Mouse (Mus musculus): Measurements from ENCODE around the gene Zdhhc8. TPM values are rescaled to one million over a fixed set of nuclear protein-coding genes. Genes with fewer than 3 reads are reported as not detected.

The Zdhhc8 gene
- polyA plus RNA-seq (2015; fragmentation: Nextera tagmentation; extraction: Ambion mirVana) = 16.9 and 19.2 TPM in 2 replicates

DNA sequence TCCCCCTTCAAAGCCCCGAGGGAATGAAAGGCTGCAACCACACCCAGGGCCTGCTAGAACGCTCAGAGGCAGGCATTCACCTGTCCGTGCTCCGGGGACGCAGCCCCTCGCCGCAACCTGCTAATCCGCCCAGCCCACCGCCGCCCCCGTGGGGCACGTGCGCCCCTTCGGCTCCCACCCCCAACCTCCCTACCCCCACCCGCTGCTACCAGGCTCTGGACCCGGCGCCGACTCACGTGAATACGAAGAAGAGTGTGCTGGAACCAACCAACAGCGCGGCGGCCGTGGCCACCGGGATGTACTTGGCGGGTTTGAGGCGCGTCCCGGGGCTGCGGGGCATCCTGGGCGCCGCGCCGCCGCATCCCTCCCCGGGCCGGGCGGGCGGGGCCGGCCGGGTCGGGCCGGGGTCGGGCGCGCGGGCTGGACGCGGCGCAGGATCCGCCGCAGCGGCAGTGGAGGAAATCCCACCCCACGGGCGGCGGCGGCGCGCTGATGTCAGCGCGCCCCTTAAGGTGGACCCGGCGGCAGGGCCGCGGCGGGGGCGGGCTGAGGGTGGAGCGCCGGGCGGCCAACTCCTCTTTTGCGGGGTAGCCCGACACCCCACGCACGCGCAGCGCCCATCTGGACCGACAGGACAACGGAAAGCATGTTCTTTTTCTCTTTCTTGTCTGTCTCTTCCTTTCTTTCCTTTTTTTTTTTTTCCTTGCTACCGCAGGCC lies at the start of gene Zdhhc8:
Zdhhc8 (minus strand) TSS at position 466 of the 718 bp plus-strand sequence.
- no peaks in the 10 kb centered on the region for H3K9me3 ChIP-seq (replicated peaks)
- peak within 1 kb of the TSS; percentile 94 for H3K27ac ChIP-seq (replicated peaks)
- peak; percentile 88 for ATAC-seq (ENCODE audit: low FRiP score)
- under 1% methylated on average over 74 of the region's 79 CpGs for WGBS
- H3K4me3 ChIP-seq (replicated peaks) = peak within 1 kb of the TSS; percentile 86
- H3K4me2 ChIP-seq = peak within 1 kb of the TSS; percentile 91
- peak within 1 kb of the TSS; percentile 94 for H3K9ac ChIP-seq (replicated peaks)
- H3K36me3 ChIP-seq = peaks cover 22% of the 10 kb centered on the region
- peaks cover 53% of the 10 kb centered on the region for H3K4me1 ChIP-seq
- H3K27me3 ChIP-seq (replicated peaks) = no peaks in the 10 kb centered on the region

DNA sequence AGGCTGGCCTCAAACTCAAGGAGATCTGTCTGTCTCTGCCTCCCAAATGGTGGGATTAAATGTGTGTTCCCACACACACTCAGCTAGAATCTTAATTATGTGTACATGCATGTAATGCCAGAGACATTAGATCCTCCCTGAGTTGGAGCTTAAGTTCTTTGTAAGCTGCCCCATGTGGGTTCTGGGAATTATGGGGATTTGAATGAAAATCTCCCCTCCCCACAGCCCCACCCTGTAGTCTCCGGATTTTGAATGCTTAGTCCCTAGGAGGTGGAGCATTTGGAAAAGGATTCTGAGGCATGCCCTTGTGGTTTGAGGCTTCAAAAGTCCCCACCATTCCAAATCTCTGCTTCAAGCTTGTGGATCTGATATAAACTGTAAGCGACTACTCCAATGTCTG lies 40.2 kb upstream of the Zdhhc8 start:
- Histone ChIP-seq H3K9ac (replicated peaks) (no peak overlapping the region), H3K4me2 (no peak overlapping the region), H3K4me3 (replicated peaks) (no peak overlapping the region), H3K27ac (replicated peaks) (no peak overlapping the region), H3K4me1 (no peaks in the 10 kb centered on the region), H3K27me3 (replicated peaks) (no peaks in the 10 kb centered on the region), H3K9me3 (replicated peaks) (no peaks in the 10 kb centered on the region), H3K36me3 (peaks cover 87% of the 10 kb centered on the region)
- WGBS = 83% methylated on average over 2 of the region's 2 CpGs
- ATAC-seq (ENCODE audit: low FRiP score) = no peak

DNA sequence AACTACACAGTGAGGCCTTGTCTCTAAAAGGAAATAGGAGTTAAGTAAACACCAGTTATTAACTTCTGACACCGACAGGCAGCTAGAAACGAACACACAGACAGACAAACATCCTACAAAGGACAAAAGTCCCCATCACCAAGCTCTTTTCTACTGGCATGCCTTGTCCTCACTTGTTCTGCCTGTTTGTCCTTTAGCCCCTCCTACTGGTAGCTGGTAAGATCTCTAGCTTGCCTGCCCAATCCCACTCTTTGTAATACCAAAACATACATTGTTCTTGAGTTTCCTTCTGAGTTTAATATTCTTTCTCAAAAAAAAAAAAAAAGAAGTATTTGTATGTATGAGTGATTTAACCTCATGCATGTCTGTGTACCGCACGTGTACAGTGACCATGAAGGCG lies 33.2 kb upstream of the Zdhhc8 start:
- no peaks in the 10 kb centered on the region for H3K9me3 ChIP-seq (replicated peaks)
- no peak for ATAC-seq (ENCODE audit: low FRiP score)
- no peak overlapping the region for H3K9ac ChIP-seq (replicated peaks)
- no peak overlapping the region for H3K4me2 ChIP-seq
- no peaks in the 10 kb centered on the region for H3K4me1 ChIP-seq
- WGBS = 92% methylated on average over 5 of the region's 5 CpGs
- H3K27me3 ChIP-seq (replicated peaks) = no peaks in the 10 kb centered on the region
- no peak overlapping the region for H3K27ac ChIP-seq (replicated peaks)
- H3K36me3 ChIP-seq = peaks cover 75% of the 10 kb centered on the region
- H3K4me3 ChIP-seq (replicated peaks) = no peak overlapping the region

DNA sequence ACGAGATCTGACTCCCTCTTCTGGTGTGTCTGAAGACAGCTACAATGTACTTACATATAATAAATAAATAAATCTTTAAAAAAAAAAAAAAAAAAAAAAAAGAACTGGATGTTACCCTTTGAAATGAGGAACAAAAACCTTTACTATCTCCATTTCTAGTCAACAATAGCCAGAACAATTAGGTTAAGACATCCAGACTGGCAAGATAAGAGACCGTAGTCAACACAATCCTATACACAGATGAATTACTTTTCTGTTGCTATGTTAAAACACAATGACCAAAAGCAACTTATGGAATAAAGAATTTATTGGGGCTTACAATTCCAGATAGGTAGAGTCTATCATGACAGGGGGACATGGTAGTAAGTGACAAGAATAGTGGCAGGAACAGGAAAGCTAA lies 30.1 kb upstream of the Zdhhc8 start:
- Histone ChIP-seq H3K27ac (replicated peaks) (no peak overlapping the region), H3K4me3 (replicated peaks) (no peak overlapping the region), H3K4me2 (no peak overlapping the region), H3K36me3 (peaks cover 70% of the 10 kb centered on the region), H3K9me3 (replicated peaks) (no peaks in the 10 kb centered on the region), H3K9ac (replicated peaks) (no peak overlapping the region), H3K27me3 (replicated peaks) (no peaks in the 10 kb centered on the region), H3K4me1 (no peaks in the 10 kb centered on the region)
- no peak for ATAC-seq (ENCODE audit: low FRiP score)
- 91% methylated on average over 2 of the region's 2 CpGs for WGBS

DNA sequence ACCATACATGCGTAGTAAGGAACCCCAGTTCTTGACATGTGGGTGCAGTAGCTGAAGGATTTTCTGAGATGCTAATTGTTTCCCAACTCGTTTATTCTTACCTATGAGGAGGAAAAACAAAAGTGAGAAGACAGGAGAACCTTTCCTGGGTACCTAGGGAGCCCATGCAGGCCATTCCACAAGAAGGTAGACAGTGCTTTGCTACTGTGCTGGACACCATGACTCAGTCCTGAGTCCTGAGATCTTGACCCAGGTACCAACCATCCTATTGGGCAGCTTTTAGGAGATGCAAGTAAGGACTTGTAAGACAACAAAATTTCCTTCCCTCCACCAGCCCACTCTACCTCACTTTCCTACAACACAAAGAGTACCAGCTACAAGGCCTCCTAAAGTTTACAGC lies 23.3 kb upstream of the Zdhhc8 start, which contains the start of gene Gm49776:
Gm49776 (minus strand) TSS at position 101 of the 400 bp plus-strand sequence.
- no peak within 1 kb of the TSS for H3K4me2 ChIP-seq
- 96% methylated on average over 2 of the region's 2 CpGs for WGBS
- H3K27me3 ChIP-seq (replicated peaks) = no peaks in the 10 kb centered on the region
- no peak within 1 kb of the TSS for H3K27ac ChIP-seq (replicated peaks)
- H3K36me3 ChIP-seq = peaks cover 86% of the 10 kb centered on the region
- no peak within 1 kb of the TSS for H3K4me3 ChIP-seq (replicated peaks)
- no peak within 1 kb of the TSS for H3K9ac ChIP-seq (replicated peaks)
- H3K4me1 ChIP-seq = no peaks in the 10 kb centered on the region
- no peaks in the 10 kb centered on the region for H3K9me3 ChIP-seq (replicated peaks)
- no peak for ATAC-seq (ENCODE audit: low FRiP score)

DNA sequence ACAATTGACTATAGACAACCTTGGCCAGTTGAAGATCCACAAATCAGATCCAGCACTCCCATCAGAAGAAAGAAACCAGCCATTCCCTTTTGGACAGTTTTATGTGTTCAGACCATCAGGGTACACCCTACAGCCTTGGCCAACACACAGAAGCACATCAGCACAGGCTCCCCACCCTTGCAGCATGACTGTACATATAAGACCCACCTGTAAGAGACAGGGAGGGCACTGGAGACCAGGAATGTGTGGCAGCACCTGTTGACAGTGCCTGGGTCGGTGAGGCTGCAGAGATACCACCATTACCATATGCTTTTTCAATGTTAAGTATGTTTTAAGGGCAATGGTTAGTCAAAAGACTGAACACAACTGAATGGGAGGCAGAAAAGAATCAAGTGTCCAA lies 18.9 kb upstream of the Zdhhc8 start:
- no peak overlapping the region for H3K4me3 ChIP-seq (replicated peaks)
- no peaks in the 10 kb centered on the region for H3K9me3 ChIP-seq (replicated peaks)
- peaks cover 29% of the 10 kb centered on the region for H3K4me1 ChIP-seq
- ATAC-seq (ENCODE audit: low FRiP score) = no peak
- no peak overlapping the region for H3K27ac ChIP-seq (replicated peaks)
- peaks cover 76% of the 10 kb centered on the region for H3K36me3 ChIP-seq
- H3K9ac ChIP-seq (replicated peaks) = no peak overlapping the region
- H3K4me2 ChIP-seq = no peak overlapping the region
- H3K27me3 ChIP-seq (replicated peaks) = no peaks in the 10 kb centered on the region
- 94% methylated on average over 1 of the region's 1 CpGs for WGBS

DNA sequence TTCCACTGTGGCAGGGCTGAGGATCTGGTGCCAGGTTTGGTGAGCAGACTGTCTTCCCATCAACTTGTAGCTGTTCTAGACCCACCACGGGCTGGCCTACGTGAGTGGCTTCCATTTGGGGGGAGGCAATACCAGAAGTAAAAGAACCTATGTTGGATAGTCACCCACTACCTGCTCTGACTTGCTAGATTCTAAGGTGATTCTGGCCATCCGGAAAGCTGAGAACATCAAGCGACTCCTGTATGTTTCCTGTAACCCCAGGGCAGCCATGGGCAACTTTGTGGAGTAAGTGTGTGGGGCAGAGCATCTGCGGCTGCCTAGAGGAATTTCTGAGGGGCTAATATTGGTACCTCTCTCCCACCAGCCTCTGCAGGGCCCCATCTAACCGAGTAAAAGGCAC lies 17.8 kb upstream of the Zdhhc8 start:
- ATAC-seq (ENCODE audit: low FRiP score) = no peak
- H3K4me2 ChIP-seq = no peak overlapping the region
- 87% methylated on average over 6 of the region's 6 CpGs for WGBS
- H3K9me3 ChIP-seq (replicated peaks) = no peaks in the 10 kb centered on the region
- H3K9ac ChIP-seq (replicated peaks) = no peak overlapping the region
- peaks cover 67% of the 10 kb centered on the region for H3K36me3 ChIP-seq
- peaks cover 31% of the 10 kb centered on the region for H3K4me1 ChIP-seq
- no peak overlapping the region for H3K4me3 ChIP-seq (replicated peaks)
- no peaks in the 10 kb centered on the region for H3K27me3 ChIP-seq (replicated peaks)
- no peak overlapping the region for H3K27ac ChIP-seq (replicated peaks)

DNA sequence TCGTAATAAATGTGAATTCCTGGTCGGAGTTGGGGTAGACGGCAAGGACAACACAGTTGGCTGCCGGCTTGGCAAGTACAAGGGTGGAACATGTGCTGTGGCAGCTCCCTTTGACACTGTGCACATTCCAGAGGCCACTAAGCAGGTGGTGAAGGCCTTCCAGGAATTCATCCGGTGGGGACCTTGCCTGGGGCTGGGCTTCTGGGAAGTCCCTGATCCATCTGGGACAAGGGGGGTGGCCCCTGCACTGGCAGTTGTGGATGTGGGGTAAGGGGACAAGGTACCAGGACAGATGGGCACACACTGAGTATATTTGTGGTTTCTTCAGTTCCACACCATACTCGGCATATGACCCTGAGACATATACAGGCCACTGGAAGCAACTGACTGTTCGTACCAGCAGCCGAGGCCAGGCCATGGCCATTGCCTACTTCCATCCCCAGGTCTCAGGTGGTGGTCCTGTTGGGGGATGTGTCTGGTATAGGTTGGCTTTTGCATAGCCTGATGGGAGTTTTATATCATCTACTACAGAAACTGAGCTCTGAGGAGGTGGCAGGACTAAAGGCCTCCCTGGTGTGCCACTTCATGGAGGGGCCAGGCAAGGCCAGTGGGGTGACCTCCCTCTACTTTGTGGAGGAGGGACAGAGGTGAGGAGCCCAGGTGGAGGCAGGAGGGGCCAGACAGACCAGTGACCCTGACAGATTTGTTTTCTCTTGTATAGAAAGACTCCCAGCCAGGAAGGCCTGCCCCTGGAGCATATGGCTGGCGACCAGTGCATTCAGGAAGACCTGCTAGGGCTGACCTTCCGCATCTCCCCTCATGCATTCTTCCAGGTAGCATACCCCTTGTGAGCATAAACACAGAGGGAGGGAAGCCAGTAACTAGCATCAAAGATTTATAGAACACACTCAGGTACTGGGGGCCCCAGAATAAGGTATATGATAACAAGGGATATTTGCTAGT lies 16.2 kb upstream of the Zdhhc8 start:
- no peaks in the 10 kb centered on the region for H3K9me3 ChIP-seq (replicated peaks)
- ATAC-seq (ENCODE audit: low FRiP score) = no peak
- 71% methylated on average over 10 of the region's 10 CpGs for WGBS
- peak overlapping the region; percentile 99; the same call in 1 of the 2 replicates for H3K4me3 ChIP-seq (replicated peaks)
- peaks cover 56% of the 10 kb centered on the region for H3K36me3 ChIP-seq
- H3K4me2 ChIP-seq = peak overlapping the region; percentile 94
- H3K27ac ChIP-seq (replicated peaks) = no peak overlapping the region
- peak overlapping the region; percentile 31 for H3K9ac ChIP-seq (replicated peaks)
- peaks cover 47% of the 10 kb centered on the region for H3K4me1 ChIP-seq
- no peaks in the 10 kb centered on the region for H3K27me3 ChIP-seq (replicated peaks)

DNA sequence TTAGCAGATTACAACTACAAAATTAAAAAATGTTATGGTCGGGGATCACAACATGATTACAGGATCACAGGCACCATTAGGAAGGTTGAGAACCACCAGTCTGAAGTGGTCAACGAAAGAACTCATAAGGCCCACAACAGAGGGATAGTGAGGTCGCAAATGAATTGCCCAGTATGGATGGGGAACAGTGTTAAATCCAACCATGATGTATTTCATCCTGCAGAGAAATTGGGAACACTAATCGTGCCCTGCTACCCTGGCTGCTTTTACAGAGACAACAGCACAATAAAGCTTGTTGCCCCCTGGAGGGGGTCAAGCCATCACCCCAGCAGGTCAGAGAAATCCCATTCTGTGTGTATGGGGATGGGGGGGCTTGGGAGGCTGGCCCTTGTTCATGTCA lies 15.3 kb upstream of the Zdhhc8 start:
- Histone ChIP-seq H3K4me2 (peak overlapping the region; percentile 94), H3K27ac (replicated peaks) (no peak overlapping the region), H3K9ac (replicated peaks) (peak overlapping the region; percentile 95; the same call in 1 of the 2 replicates), H3K36me3 (peaks cover 60% of the 10 kb centered on the region), H3K27me3 (replicated peaks) (no peaks in the 10 kb centered on the region), H3K4me1 (peaks cover 52% of the 10 kb centered on the region), H3K4me3 (replicated peaks) (peak overlapping the region; percentile 99), H3K9me3 (replicated peaks) (no peaks in the 10 kb centered on the region)
- 50% methylated on average over 4 of the region's 4 CpGs for WGBS
- no peak for ATAC-seq (ENCODE audit: low FRiP score)

DNA sequence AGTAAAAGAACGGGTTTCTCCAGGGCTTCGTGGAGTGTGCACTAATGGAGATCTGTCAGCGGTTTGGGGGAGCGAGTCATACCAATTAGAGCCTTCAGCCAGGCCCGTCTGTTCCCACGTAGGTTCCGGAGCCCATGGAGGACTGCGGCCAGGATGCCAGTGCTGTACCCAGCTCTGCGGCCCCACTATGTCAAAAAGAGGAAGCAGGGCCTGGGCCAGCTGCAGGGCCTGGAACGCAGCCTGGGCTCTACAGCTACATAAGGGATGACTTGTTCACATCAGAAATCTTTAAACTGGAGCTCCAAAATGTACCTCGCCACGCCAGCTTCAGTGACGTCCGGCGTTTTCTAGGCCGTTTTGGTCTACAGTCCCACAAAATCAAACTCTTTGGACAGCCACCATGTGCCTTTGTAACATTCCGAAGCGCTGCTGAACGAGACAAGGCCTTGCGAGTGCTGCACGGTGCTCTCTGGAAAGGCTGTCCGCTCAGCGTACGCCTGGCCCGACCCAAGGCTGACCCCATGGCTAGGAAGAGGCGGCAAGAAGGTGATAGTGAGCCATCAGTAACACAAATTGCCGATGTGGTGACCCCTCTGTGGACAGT lies 14.5 kb upstream of the Zdhhc8 start:
- no peaks in the 10 kb centered on the region for H3K27me3 ChIP-seq (replicated peaks)
- peak overlapping the region; percentile 94 for H3K27ac ChIP-seq (replicated peaks)
- H3K4me1 ChIP-seq = peaks cover 52% of the 10 kb centered on the region
- H3K4me2 ChIP-seq = peak overlapping the region; percentile 94
- WGBS = 7% methylated on average over 27 of the region's 27 CpGs
- H3K36me3 ChIP-seq = peaks cover 61% of the 10 kb centered on the region
- H3K9me3 ChIP-seq (replicated peaks) = no peaks in the 10 kb centered on the region
- ATAC-seq (ENCODE audit: low FRiP score) = peak; percentile 27
- H3K9ac ChIP-seq (replicated peaks) = peak overlapping the region; percentile 95
- H3K4me3 ChIP-seq (replicated peaks) = peak overlapping the region; percentile 99
